ENCODE assay signal across 10 mouse cellular contexts in the genomic region with DNA sequence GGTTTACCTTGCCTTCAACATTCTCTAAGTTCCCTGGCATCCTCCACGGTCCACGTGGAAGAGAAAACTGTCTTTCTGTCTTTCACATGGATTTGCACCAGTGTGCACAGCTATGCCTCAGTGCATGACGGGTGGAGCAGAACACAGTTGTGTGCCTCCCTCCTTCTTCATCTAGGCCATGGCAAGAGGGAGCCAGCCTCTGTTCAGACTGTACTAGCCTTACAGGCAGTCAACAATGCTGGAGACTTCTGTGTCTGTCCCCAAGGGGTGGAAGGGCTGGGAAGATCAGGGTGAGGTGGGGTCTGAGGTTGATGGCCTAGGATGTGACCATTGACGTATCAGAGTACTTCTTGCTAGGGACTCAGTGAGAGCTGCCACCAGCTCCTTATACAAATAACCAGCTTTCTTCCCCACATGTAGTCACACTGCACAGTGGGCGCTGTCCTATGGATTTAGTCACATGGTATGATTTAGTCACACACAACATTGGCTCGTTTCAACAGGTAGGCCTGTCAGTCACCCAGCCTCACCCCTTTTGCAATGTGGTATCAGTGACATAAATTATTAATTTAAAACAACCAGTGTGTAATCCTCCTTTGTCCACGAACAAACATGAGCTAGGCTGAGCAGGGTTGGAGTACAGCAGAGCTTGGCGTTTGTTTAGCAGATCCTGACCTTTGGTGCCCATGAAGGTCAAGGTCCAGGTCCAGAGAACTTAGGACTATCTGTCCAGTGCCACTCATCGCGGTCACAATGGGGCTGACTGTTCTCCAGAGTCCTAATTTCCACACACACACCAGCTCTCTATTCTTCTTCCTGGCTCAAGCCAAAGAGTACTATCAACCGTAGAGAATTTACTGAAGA. TPM values are rescaled to one million over a fixed set of nuclear protein-coding genes. Genes with fewer than 3 reads are reported as not detected.
A peak's percentile ranks its signal among the peaks of the same experiment; 100 is the strongest.
DNase-seq lines count a peak whose midpoint lies in the region; ATAC-seq lines count a peak whose summit lies in the region.
"Had no signal": no experiment of that assay in that cellular context is flagged by ENCODE, and none has a peak within 500 bp of the region (broad histone marks: within the 10 kb centered on the region; RNA-seq: fewer than 3 reads in every experiment).

No protein-coding gene starts in this region.

- no peak overlapping the region for H3K4me3 ChIP-seq in embryonic facial prominence, embryonic 13.5 days
- no peak overlapping the region for H3K4me3 ChIP-seq in embryonic facial prominence, embryonic 10.5 days
- no peak overlapping the region for H3K4me3 ChIP-seq in intestine, embryonic 14.5 days (ENCODE audit: low read depth, low read length)
- H3K4me3 ChIP-seq in liver, embryonic 16.5 days (ENCODE audit: low read depth, low read length): no peak overlapping the region
- H3K4me3 ChIP-seq in midbrain, embryonic 14.5 days (replicated peaks; ENCODE audit: low read depth, low read length): no peak overlapping the region
- H3K4me3 ChIP-seq: limb, embryonic 10.5 days had no signal

- H3K27ac ChIP-seq in embryonic facial prominence, embryonic 13.5 days: no peak overlapping the region
- no peak overlapping the region for H3K27ac ChIP-seq in embryonic facial prominence, embryonic 10.5 days (replicated peaks)
- no peak overlapping the region for H3K27ac ChIP-seq in intestine, embryonic 14.5 days (ENCODE audit: low read depth)
- peak overlapping the region; percentile 65 for H3K27ac ChIP-seq in liver, embryonic 16.5 days (ENCODE audit: low read length)
- H3K27ac ChIP-seq in midbrain, embryonic 14.5 days (replicated peaks; ENCODE audit: low read depth, low read length): no peak overlapping the region
- H3K27ac ChIP-seq: limb, embryonic 10.5 days had no signal

- H3K36me3 ChIP-seq in embryonic facial prominence, embryonic 13.5 days: no peaks in the 10 kb centered on the region
- H3K36me3 ChIP-seq in embryonic facial prominence, embryonic 10.5 days (replicated peaks): no peaks in the 10 kb centered on the region
- H3K36me3 ChIP-seq in intestine, embryonic 14.5 days (ENCODE audit: control insufficient read depth, insufficient read depth, low read length): no peaks in the 10 kb centered on the region
- no peaks in the 10 kb centered on the region for H3K36me3 ChIP-seq in liver, embryonic 16.5 days (ENCODE audit: control insufficient read depth, insufficient read depth)
- H3K36me3 ChIP-seq in midbrain, embryonic 14.5 days (ENCODE audit: control insufficient read depth, insufficient read depth, low read length): no peaks in the 10 kb centered on the region
- H3K36me3 ChIP-seq: limb, embryonic 10.5 days had no signal

- peak; percentile 15; the same call in 1 of the 2 replicates for ATAC-seq in embryonic facial prominence, embryonic 13.5 days (ENCODE audit: insufficient number of reproducible peaks, insufficient read depth, low FRiP score, low TSS enrichment, low read depth)
- 0 out of 2 replicates have a peak, but pooled peaks have one; percentile 32 for ATAC-seq in intestine, embryonic 14.5 days (replicated peaks; ENCODE audit: low FRiP score, low TSS enrichment, low read depth)
- ATAC-seq in liver, embryonic 16.5 days (ENCODE audit: low read depth): peak; percentile 79
- no peak for ATAC-seq in midbrain, embryonic 14.5 days (ENCODE audit: low FRiP score, low TSS enrichment)

- H3K4me2 ChIP-seq in embryonic facial prominence, embryonic 13.5 days: no peak overlapping the region
- no peak overlapping the region for H3K4me2 ChIP-seq in intestine, embryonic 14.5 days (ENCODE audit: low read length)
- H3K4me2 ChIP-seq in liver, embryonic 16.5 days (ENCODE audit: low read depth, low read length): no peak overlapping the region
- H3K4me2 ChIP-seq in midbrain, embryonic 14.5 days (ENCODE audit: low read length): no peak overlapping the region

- H3K9me3 ChIP-seq in embryonic facial prominence, embryonic 13.5 days: no peaks in the 10 kb centered on the region
- no peaks in the 10 kb centered on the region for H3K9me3 ChIP-seq in embryonic facial prominence, embryonic 10.5 days
- H3K9me3 ChIP-seq in intestine, embryonic 14.5 days (ENCODE audit: control insufficient read depth, low read length): no peaks in the 10 kb centered on the region
- H3K9me3 ChIP-seq in liver, embryonic 16.5 days (replicated peaks; ENCODE audit: control insufficient read depth, low read length): no peaks in the 10 kb centered on the region
- H3K9me3 ChIP-seq in midbrain, embryonic 14.5 days (ENCODE audit: control insufficient read depth, low read length): no peaks in the 10 kb centered on the region
- H3K9me3 ChIP-seq: limb, embryonic 10.5 days had no signal

- no peak overlapping the region for H3K9ac ChIP-seq in embryonic facial prominence, embryonic 13.5 days
- H3K9ac ChIP-seq in intestine, embryonic 14.5 days (ENCODE audit: low read length): no peak overlapping the region
- no peak overlapping the region for H3K9ac ChIP-seq in liver, embryonic 16.5 days (ENCODE audit: low read depth, low read length)
- no peak overlapping the region for H3K9ac ChIP-seq in midbrain, embryonic 14.5 days (replicated peaks; ENCODE audit: low read length)

- WGBS in embryonic facial prominence, embryonic 13.5 days: 69% methylated on average over 11 of the region's 11 CpGs
- 81% methylated on average over 11 of the region's 11 CpGs for WGBS in embryonic facial prominence, embryonic 10.5 days
- WGBS in intestine, embryonic 14.5 days: 75% methylated on average over 11 of the region's 11 CpGs
- 58% methylated on average over 11 of the region's 11 CpGs for WGBS in liver, embryonic 16.5 days (ENCODE audit: insufficient replicate concordance)
- 72% methylated on average over 11 of the region's 11 CpGs for WGBS in midbrain, embryonic 14.5 days

- no peak for DNase-seq in embryonic facial prominence, embryonic 10.5 days (ENCODE audit: low spot score)
- DNase-seq in intestine, embryonic 14.5 days (ENCODE audit: low spot score): no peak
- peak; percentile 79 for DNase-seq in kidney, adult 9 months
- no peak for DNase-seq in retina, embryonic 14.5 days (ENCODE audit: low spot score)
- no peak for DNase-seq in midbrain, embryonic 14.5 days
- DNase-seq: heart, adult 18-20 months; lung, postnatal 36 days had no signal

- H3K27me3 ChIP-seq in embryonic facial prominence, embryonic 13.5 days: peaks cover 15% of the 10 kb centered on the region
- peaks cover 16% of the 10 kb centered on the region for H3K27me3 ChIP-seq in embryonic facial prominence, embryonic 10.5 days (replicated peaks; ENCODE audit: low read depth, poor library complexity, severe bottlenecking)
- H3K27me3 ChIP-seq in intestine, embryonic 14.5 days (replicated peaks; ENCODE audit: control insufficient read depth, insufficient read depth, low read length): peaks cover 3% of the 10 kb centered on the region; the same call in 1 of the 2 replicates
- H3K27me3 ChIP-seq in liver, embryonic 16.5 days (ENCODE audit: control insufficient read depth, insufficient read depth, low read depth, low read length): no peaks in the 10 kb centered on the region
- H3K27me3 ChIP-seq in midbrain, embryonic 14.5 days (ENCODE audit: control insufficient read depth, insufficient read depth, low read length): no peaks in the 10 kb centered on the region

- H3K4me1 ChIP-seq in embryonic facial prominence, embryonic 13.5 days: peaks cover 9% of the 10 kb centered on the region
- H3K4me1 ChIP-seq in embryonic facial prominence, embryonic 10.5 days: peaks cover 8% of the 10 kb centered on the region; the same call in 1 of the 2 replicates
- H3K4me1 ChIP-seq in intestine, embryonic 14.5 days (replicated peaks; ENCODE audit: control insufficient read depth, insufficient read depth, low read length): no peaks in the 10 kb centered on the region
- H3K4me1 ChIP-seq in liver, embryonic 16.5 days (ENCODE audit: control insufficient read depth, low read depth, low read length): peaks cover 7% of the 10 kb centered on the region
- H3K4me1 ChIP-seq in midbrain, embryonic 14.5 days (ENCODE audit: control insufficient read depth, insufficient read depth, low read length): peaks cover 11% of the 10 kb centered on the region

RNA-seq across cellular contexts. Expression of a gene that starts 7.8 kb away (rescaled TPM):
- 6.9 and 9.7 TPM in 2 replicates for polyA plus RNA-seq in embryonic facial prominence, embryonic 13.5 days (2015; fragmentation: Nextera tagmentation; extraction: Ambion mirVana)
- 10.7 and 11.3 TPM in 2 replicates for polyA plus RNA-seq in embryonic facial prominence, embryonic 10.5 days (2016; fragmentation: Nextera tagmentation; extraction: Ambion mirVana)
- 23.6 and 25.0 TPM in 2 replicates for polyA plus RNA-seq in intestine, embryonic 14.5 days (2014; fragmentation: Nextera tagmentation; extraction: Ambion mirVana)
- 3.9 and 4.2 TPM in 2 replicates for polyA plus RNA-seq in liver, embryonic 16.5 days (2015; fragmentation: Nextera tagmentation; extraction: Ambion mirVana)
- 32.4 and 40.6 TPM in 2 replicates for polyA plus RNA-seq in midbrain, embryonic 14.5 days (2014; fragmentation: Nextera tagmentation; extraction: Ambion mirVana)
